Mouse (Mus musculus) regulatory T cell (primary cell): ENCODE results near the gene C2cd4a.

Source experiments
- in situ Hi-C: fragments of 300-600 bp; cut with MboI, MseI; formaldehyde crosslinking; loops from one replicate; pipeline ENCODE4 v1.15.1; 2025; ENCODE audit warnings: high pct_unique_total_duplicates

The C2cd4a gene

GRCm38 (mm10) chr9:67792405-67792804, 39.7 kb downstream of the C2cd4a start:
- in situ Hi-C loops, result no loop called here

GRCm38 (mm10) chr9:67787671-67788070, 44.5 kb downstream of the C2cd4a start:
- in situ Hi-C loops, result no loop called here

DNA sequence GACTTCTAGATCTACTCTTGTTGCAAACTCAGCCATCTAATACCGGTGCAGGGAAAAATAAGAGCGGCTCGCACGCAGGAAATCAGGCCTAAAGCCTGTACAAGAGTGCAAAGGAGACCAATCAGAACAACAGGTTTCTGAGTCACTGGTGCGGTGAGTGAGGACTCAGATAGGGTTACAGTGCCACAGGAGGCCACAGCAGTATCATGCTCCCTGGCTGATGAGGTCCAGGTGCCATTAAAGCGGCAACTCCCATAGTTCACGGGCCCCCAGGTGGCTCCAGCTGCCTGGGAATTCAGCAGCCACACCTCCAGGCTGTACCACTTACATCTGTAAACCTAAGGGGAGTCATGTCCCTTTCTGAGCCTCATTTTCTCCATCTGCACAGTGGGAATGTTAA, 45.8 kb downstream of the C2cd4a start:
- in situ Hi-C loops, result no loop called here

GRCm38 (mm10) chr9:67783925-67784324, 48.2 kb downstream of the C2cd4a start:
- in situ Hi-C loops, result no loop called here

DNA sequence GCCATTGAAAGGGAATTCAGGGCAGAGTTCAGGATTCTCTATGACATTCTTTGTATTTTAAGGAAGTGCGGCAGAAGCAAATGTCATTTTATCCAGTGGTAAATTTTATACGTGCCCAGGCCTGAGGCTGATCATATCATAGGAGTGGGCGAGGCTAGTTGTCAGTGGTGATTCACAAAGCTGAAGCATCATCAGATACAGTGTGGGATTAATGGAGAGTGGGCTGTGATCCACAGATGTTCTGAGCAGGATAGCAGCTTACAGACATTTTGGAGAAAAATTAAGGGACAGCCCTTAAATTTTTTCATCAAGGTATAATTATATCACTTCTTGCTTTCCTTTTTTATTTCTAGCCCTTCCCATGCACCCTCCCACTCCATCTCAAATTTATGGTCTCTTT, 48.7 kb downstream of the C2cd4a start:
- in situ Hi-C loops, result no loop called here

DNA sequence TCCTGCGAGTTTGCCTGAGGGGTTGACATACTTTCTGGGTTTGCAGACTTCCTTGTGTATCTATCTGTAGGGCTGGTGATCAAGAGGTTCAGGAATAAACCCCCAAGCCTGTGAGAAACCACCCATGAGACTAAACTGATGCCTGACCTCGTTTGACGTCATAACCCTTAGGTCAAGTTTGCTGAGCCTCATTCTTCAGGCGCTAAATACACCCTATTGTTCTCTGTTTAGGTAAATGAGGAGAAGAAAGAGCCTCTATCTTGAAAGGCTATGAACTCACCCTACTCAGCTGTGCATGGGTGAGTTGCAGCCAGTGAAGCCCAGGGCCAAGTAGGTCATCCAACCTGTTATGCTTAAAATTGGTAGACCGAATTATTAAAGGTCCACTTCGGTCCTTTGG, 49.3 kb downstream of the C2cd4a start:
- in situ Hi-C loops, result no loop called here
